ENCODE assay signal across 19 mouse cellular contexts in the genomic region with DNA sequence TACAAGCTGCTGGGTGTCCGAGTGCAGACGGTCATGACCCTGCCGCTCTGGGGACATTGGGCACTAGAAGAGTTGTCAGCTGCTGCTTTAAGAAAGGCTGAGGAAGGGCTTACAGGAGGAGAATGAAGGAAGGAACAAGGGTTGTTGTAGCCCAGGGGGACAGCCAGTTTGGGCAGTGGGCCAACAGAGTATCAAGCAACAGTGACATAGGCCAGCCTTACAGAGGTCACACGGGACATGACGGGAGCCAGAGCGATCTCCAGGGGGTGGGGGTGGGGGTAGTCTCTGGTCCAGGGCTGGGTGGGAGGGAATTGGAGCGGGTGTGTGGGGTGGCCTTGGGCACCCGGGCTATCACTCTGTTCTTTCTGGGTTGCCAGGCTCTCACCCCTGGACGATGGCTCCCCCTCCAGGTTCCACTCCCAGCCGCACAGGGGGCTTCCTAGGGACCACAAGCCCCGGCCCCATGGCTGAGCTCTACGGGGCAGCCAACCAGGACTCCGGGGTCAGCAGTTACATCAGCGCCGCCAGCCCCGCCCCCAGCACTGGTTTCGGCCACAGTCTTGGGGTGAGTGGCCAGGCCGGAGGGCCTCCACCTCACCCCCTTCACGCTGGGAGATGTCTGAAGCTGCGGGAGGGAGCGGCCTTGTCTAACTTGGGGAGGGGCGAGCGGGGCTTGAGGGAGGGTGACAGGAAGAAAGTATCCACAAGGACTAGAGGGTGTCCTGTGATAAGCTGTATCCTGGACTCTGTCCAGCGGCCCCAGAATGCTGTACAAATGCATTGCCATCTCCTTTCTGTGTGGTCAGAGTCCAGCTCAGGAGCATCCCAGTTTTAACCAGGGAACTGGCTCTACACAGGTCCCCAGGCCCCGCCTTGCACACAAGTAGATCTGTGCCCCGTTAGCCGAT. TPM values are rescaled to one million over a fixed set of nuclear protein-coding genes. Genes with fewer than 3 reads are reported as not detected.
A peak's percentile ranks its signal among the peaks of the same experiment; 100 is the strongest.
DNase-seq lines count a peak whose midpoint lies in the region; ATAC-seq lines count a peak whose summit lies in the region.
"Had no signal": no experiment of that assay in that cellular context is flagged by ENCODE, and none has a peak within 500 bp of the region (broad histone marks: within the 10 kb centered on the region; RNA-seq: fewer than 3 reads in every experiment).

No protein-coding gene starts in this region.

- 0 out of 2 replicates have a peak overlapping the region, but pooled peaks have one; percentile 25 for H3K9ac ChIP-seq in heart, embryonic 15.5 days
- H3K9ac ChIP-seq in lung, embryonic 15.5 days: no peak overlapping the region
- H3K9ac ChIP-seq in midbrain, embryonic 11.5 days (ENCODE audit: low read length): no peak overlapping the region
- H3K9ac ChIP-seq: embryonic facial prominence, embryonic 12.5 days had no signal

- H3K9me3 ChIP-seq in heart, embryonic 15.5 days (replicated peaks): no peaks in the 10 kb centered on the region
- no peaks in the 10 kb centered on the region for H3K9me3 ChIP-seq in lung, embryonic 15.5 days
- no peaks in the 10 kb centered on the region for H3K9me3 ChIP-seq in midbrain, embryonic 11.5 days (ENCODE audit: control insufficient read depth, low read length)
- H3K9me3 ChIP-seq: embryonic facial prominence, embryonic 12.5 days; forebrain, embryonic 10.5 days had no signal

- no peak overlapping the region; the same call in 1 of the 2 replicates for H3K27ac ChIP-seq in heart, embryonic 15.5 days
- no peak overlapping the region for H3K27ac ChIP-seq in lung, embryonic 15.5 days
- H3K27ac ChIP-seq in midbrain, embryonic 11.5 days (ENCODE audit: low read depth, low read length): peak overlapping the region; percentile 4; the same call in 1 of the 2 replicates
- H3K27ac ChIP-seq: embryonic facial prominence, embryonic 12.5 days; forebrain, embryonic 10.5 days had no signal

- no peak for DNase-seq in heart, postnatal 4 days
- DNase-seq in lung, postnatal 36 days: no peak
- no peak for DNase-seq in midbrain, embryonic 11.5 days (ENCODE audit: low spot score, missing footprints)
- peak; percentile 9 for DNase-seq in yolk sac, embryonic 10.5 days (ENCODE audit: low spot score)
- DNase-seq in left cerebral cortex, adult 8-10 months (ENCODE audit: low spot score in 2 of 2): no peak
- DNase-seq: cerebellum, postnatal 36 days; kidney, adult 18-20 months; kidney, postnatal 25 days; left cerebral cortex, postnatal 4 days; lung, postnatal 14 days had no signal

- ATAC-seq in heart, embryonic 15.5 days (replicated peaks; ENCODE audit: insufficient number of reproducible peaks, insufficient read depth, low FRiP score, low read depth): peak; percentile 21; the same call in 1 of the 2 replicates
- 0 out of 2 replicates have a peak, but pooled peaks have one; percentile 16 for ATAC-seq in lung, embryonic 15.5 days (ENCODE audit: borderline replicate concordance, extremely low read depth, low FRiP score, low TSS enrichment)
- ATAC-seq in midbrain, embryonic 11.5 days (ENCODE audit: low FRiP score): peak; percentile 13; the same call in 1 of the 2 replicates
- ATAC-seq: activated CD4-positive, CD25-positive, alpha-beta regulatory T cell, adult 4 months; CD4-positive, CD25-positive, alpha-beta regulatory T cell, adult 4 months had no signal

- 57% methylated on average over 27 of the region's 27 CpGs for WGBS in heart, embryonic 15.5 days
- WGBS in lung, embryonic 15.5 days: 83% methylated on average over 27 of the region's 27 CpGs
- WGBS in midbrain, embryonic 11.5 days: 92% methylated on average over 27 of the region's 27 CpGs

- H3K4me1 ChIP-seq in heart, embryonic 15.5 days (replicated peaks): peaks cover 18% of the 10 kb centered on the region
- no peaks in the 10 kb centered on the region for H3K4me1 ChIP-seq in lung, embryonic 15.5 days
- no peaks in the 10 kb centered on the region; the same call in none of the 2 replicates for H3K4me1 ChIP-seq in midbrain, embryonic 11.5 days (ENCODE audit: control insufficient read depth, insufficient read depth, low read length)
- H3K4me1 ChIP-seq: embryonic facial prominence, embryonic 12.5 days had no signal

- H3K4me2 ChIP-seq in heart, embryonic 15.5 days: peak overlapping the region; percentile 40
- H3K4me2 ChIP-seq in lung, embryonic 15.5 days: no peak overlapping the region
- no peak overlapping the region for H3K4me2 ChIP-seq in midbrain, embryonic 11.5 days
- H3K4me2 ChIP-seq: embryonic facial prominence, embryonic 12.5 days had no signal

- H3K27me3 ChIP-seq in heart, embryonic 15.5 days: no peaks in the 10 kb centered on the region
- no peaks in the 10 kb centered on the region for H3K27me3 ChIP-seq in lung, embryonic 15.5 days
- H3K27me3 ChIP-seq in midbrain, embryonic 11.5 days (ENCODE audit: control insufficient read depth, insufficient read depth, low read length): no peaks in the 10 kb centered on the region
- H3K27me3 ChIP-seq: embryonic facial prominence, embryonic 12.5 days had no signal

- no peak overlapping the region for H3K4me3 ChIP-seq in heart, embryonic 15.5 days
- no peak overlapping the region for H3K4me3 ChIP-seq in lung, embryonic 15.5 days
- H3K4me3 ChIP-seq in midbrain, embryonic 11.5 days (ENCODE audit: low read depth, low read length): no peak overlapping the region
- H3K4me3 ChIP-seq: embryonic facial prominence, embryonic 12.5 days; forebrain, embryonic 10.5 days had no signal

- peaks cover 4% of the 10 kb centered on the region for H3K36me3 ChIP-seq in heart, embryonic 15.5 days
- H3K36me3 ChIP-seq in lung, embryonic 15.5 days: peaks cover 24% of the 10 kb centered on the region
- peaks cover 67% of the 10 kb centered on the region for H3K36me3 ChIP-seq in midbrain, embryonic 11.5 days (ENCODE audit: control insufficient read depth, insufficient read depth, low read length)

RNA-seq across cellular contexts. Expression of a gene that starts 15.4 kb away (rescaled TPM):
- polyA plus RNA-seq in heart, embryonic 15.5 days (2015; fragmentation: Nextera tagmentation; extraction: Ambion mirVana): 0.32 and 0.52 TPM in 2 replicates
- total RNA-seq in heart, postnatal 4 days (2021): not detected
- 4.7 and 7.0 TPM in 2 replicates for polyA plus RNA-seq in lung, embryonic 15.5 days (2015; fragmentation: Nextera tagmentation; extraction: Ambion mirVana)
- not detected in 2 replicates for polyA plus RNA-seq in midbrain, embryonic 11.5 days (2014; fragmentation: Nextera tagmentation; extraction: Ambion mirVana)
- total RNA-seq in left cerebral cortex, adult 8-10 months (2022): not detected
- total RNA-seq: hematopoietic stem cell, adult 5-6 weeks; layer of hippocampus, postnatal 10 days; left cerebral cortex, postnatal 4 days; monocyte, adult 5-6 weeks had no signal
- polyA plus RNA-seq: activated CD4-positive, CD25-positive, alpha-beta regulatory T cell, adult 4 months; CD4-positive, CD25-positive, alpha-beta regulatory T cell, adult 4 months; embryonic facial prominence, embryonic 12.5 days; forebrain, embryonic 10.5 days had no signal

RNA-seq across cellular contexts. Expression of a gene that starts 21.3 kb away (rescaled TPM):
- 2.0 and 3.5 TPM in 2 replicates for polyA plus RNA-seq in heart, embryonic 15.5 days (2015; fragmentation: Nextera tagmentation; extraction: Ambion mirVana)
- total RNA-seq in heart, postnatal 4 days (2021): 1 to 10 TPM; 6.2 to 7.7 TPM
- 9.4 and 9.7 TPM in 2 replicates for polyA plus RNA-seq in lung, embryonic 15.5 days (2015; fragmentation: Nextera tagmentation; extraction: Ambion mirVana)
- 199 and 227 TPM in 2 replicates for polyA plus RNA-seq in midbrain, embryonic 11.5 days (2014; fragmentation: Nextera tagmentation; extraction: Ambion mirVana)
- total RNA-seq in left cerebral cortex, adult 8-10 months (2022): 10 to 100 TPM; 43.2 to 58.9 (median 51.0) TPM
- total RNA-seq: hematopoietic stem cell, adult 5-6 weeks; monocyte, adult 5-6 weeks had no signal
- polyA plus RNA-seq: activated CD4-positive, CD25-positive, alpha-beta regulatory T cell, adult 4 months; CD4-positive, CD25-positive, alpha-beta regulatory T cell, adult 4 months had no signal

RNA-seq across cellular contexts. Expression of a gene that starts 33.9 kb away (rescaled TPM):
- polyA plus RNA-seq in heart, embryonic 15.5 days (2015; fragmentation: Nextera tagmentation; extraction: Ambion mirVana): 20.9 TPM in 2 replicates
- total RNA-seq in heart, postnatal 4 days (2021): 10 to 100 TPM; 10.5 to 12.7 TPM
- polyA plus RNA-seq in lung, embryonic 15.5 days (2015; fragmentation: Nextera tagmentation; extraction: Ambion mirVana): 27.2 and 30.4 TPM in 2 replicates
- 16.2 and 18.9 TPM in 2 replicates for polyA plus RNA-seq in midbrain, embryonic 11.5 days (2014; fragmentation: Nextera tagmentation; extraction: Ambion mirVana)
- total RNA-seq in left cerebral cortex, adult 8-10 months (2022): 10 to 100 TPM; 27.1 to 38.6 (median 33.1) TPM

RNA-seq across cellular contexts. Expression of a gene that starts 55.8 kb away (rescaled TPM):
- 33.5 and 46.2 TPM in 2 replicates for polyA plus RNA-seq in heart, embryonic 15.5 days (2015; fragmentation: Nextera tagmentation; extraction: Ambion mirVana)
- total RNA-seq in heart, postnatal 4 days (2021): 10 to 100 TPM; 62.9 to 66.0 TPM
- polyA plus RNA-seq in lung, embryonic 15.5 days (2015; fragmentation: Nextera tagmentation; extraction: Ambion mirVana): 57.1 and 58.6 TPM in 2 replicates
- polyA plus RNA-seq in midbrain, embryonic 11.5 days (2014; fragmentation: Nextera tagmentation; extraction: Ambion mirVana): 7.3 and 7.7 TPM in 2 replicates
- 10 to 100 TPM; 18.3 to 27.8 (median 22.9) TPM for total RNA-seq in left cerebral cortex, adult 8-10 months (2022)

Comparison
In these comparisons a context has a peak if more than half of its experiments do, and no peak if none do; other contexts are left out.
1. RNA of a gene that starts 21.3 kb away (polyA plus RNA-seq): 199 to 227 TPM in midbrain, embryonic 11.5 days; 9.4 to 9.7 TPM in lung, embryonic 15.5 days and 2.0 to 3.5 TPM in heart, embryonic 15.5 days; every median in the first group is over 10 times any median in the second.
2. Peak in every context shown above with its lines, with median percentiles within 50 percentile points of each other: ATAC-seq.